Mouse (Mus musculus) naive thymus-derived CD4-positive, alpha-beta T cell, adult 5 months (primary cell): Measurements from ENCODE around the gene Frs2. TPM values are rescaled to one million over a fixed set of nuclear protein-coding genes. Genes with fewer than 3 reads are reported as not detected.

Source experiments
- polyA plus RNA-seq: library from polyadenylated mRNA; unstranded; fragments of 100-300 nt; shearing (Covaris generic); gene quantifications from one replicate; pipeline ENCODE4 v1.2.1, GENCODE M21; 2017

Frs2 gene
- polyA plus RNA-seq = 21.8 TPM

GRCm38 (mm10) chr10:117148361-117149003, at the start of gene Frs2:
Gene Frs2 (minus strand): TSS chr10:117148534.

GRCm38 (mm10) chr10:117063254-117064021, 84.9 kb downstream of the Frs2 start, which contains the start of gene Cct2:
Gene Cct2 (minus strand): TSS chr10:117063814.

GRCm38 (mm10) chr10:117045175-117046056, 102.9 kb downstream of the Frs2 start, which contains the start of gene Lrrc10:
Gene Lrrc10 (plus strand): TSS chr10:117045341.

Other genes starting within 250 kb of the Frs2 start
- 175 TPM for gene Rab3ip, start 197.8 kb downstream of the Frs2 start, polyA plus RNA-seq
- not detected for gene Gm10271, start 175.9 kb downstream of the Frs2 start, polyA plus RNA-seq
- gene Best3, start 162.2 kb downstream of the Frs2 start, polyA plus RNA-seq = not detected
- gene Lrrc10, start 103.2 kb downstream of the Frs2 start, polyA plus RNA-seq = not detected
- gene Cct2, start 84.7 kb downstream of the Frs2 start, polyA plus RNA-seq = 211 TPM
- gene Yeats4, start 76.0 kb upstream of the Frs2 start, polyA plus RNA-seq = 76.5 TPM
- gene 9530003J23Rik, start 90.2 kb upstream of the Frs2 start, polyA plus RNA-seq = not detected
- not detected for gene Lyz2, start 133.8 kb upstream of the Frs2 start, polyA plus RNA-seq
- gene Lyz1, start 144.3 kb upstream of the Frs2 start, polyA plus RNA-seq = not detected
- gene Cpsf6, start 231.5 kb upstream of the Frs2 start, polyA plus RNA-seq = 151 TPM